Mouse (Mus musculus): ENCODE data around the gene Syndig1. TPM values are rescaled to one million over a fixed set of nuclear protein-coding genes. Genes with fewer than 3 reads are reported as not detected.

Gene Syndig1
- total RNA-seq, 2 experiments from 2014 or later = not detected

Other genes starting within 250 kb of the Syndig1 start
- not detected in 2 replicates for gene C530025M09Rik, start 2.0 kb downstream of the Syndig1 start, total RNA-seq (2015; ENCODE audit: low replicate concordance)
- gene C530025M09Rik, start 2.0 kb downstream of the Syndig1 start, total RNA-seq (2017; ENCODE audit: low replicate concordance) = not detected in 2 replicates

Measured in erythroid progenitor cell, adult 5-6 weeks (primary cell).